In the genomic region with DNA sequence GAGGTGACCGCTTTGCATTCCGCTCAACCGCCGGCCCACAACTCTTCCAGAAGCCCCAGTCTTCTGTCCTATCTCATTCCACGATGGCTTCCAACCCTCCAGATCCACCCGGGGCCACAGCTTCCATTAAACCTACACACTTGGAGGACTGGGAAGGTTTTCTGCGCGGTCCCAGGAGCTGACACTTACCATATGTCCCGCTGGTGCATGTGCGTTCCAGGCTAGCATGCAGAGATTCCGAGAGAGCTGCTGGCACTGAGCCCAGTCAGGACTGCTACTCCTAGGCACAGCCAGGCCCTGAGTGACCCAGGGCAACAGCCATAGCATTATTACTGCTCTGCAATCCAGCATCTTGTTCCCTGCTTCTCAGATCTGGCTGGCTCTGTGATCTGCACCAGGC, we compare ENCODE assay signal across 13 mouse cellular contexts. TPM values are rescaled to one million over a fixed set of nuclear protein-coding genes. Genes with fewer than 3 reads are reported as not detected.
DNase-seq lines count a peak whose midpoint lies in the region; ATAC-seq lines count a peak whose summit lies in the region.
"Had no signal": no experiment of that assay in that cellular context is flagged by ENCODE, and none has a peak within 500 bp of the region (broad histone marks: within the 10 kb centered on the region; RNA-seq: fewer than 3 reads in every experiment).

No protein-coding gene starts in this region.

- H3K27me3 ChIP-seq in hindbrain, embryonic 16.5 days (replicated peaks; ENCODE audit: control insufficient read depth, insufficient read depth, low read length): no peaks in the 10 kb centered on the region
- H3K27me3 ChIP-seq in hindbrain, embryonic 10.5 days (ENCODE audit: insufficient read depth, poor library complexity, severe bottlenecking): no peaks in the 10 kb centered on the region
- no peaks in the 10 kb centered on the region for H3K27me3 ChIP-seq in liver, embryonic 11.5 days (replicated peaks; ENCODE audit: control insufficient read depth, insufficient read depth, low read length)
- H3K27me3 ChIP-seq: embryonic facial prominence, embryonic 15.5 days; neural tube, embryonic 13.5 days had no signal

- H3K36me3 ChIP-seq in hindbrain, embryonic 16.5 days (ENCODE audit: control insufficient read depth, insufficient read depth, low read length): no peaks in the 10 kb centered on the region
- peaks cover 5% of the 10 kb centered on the region for H3K36me3 ChIP-seq in hindbrain, embryonic 10.5 days
- no peaks in the 10 kb centered on the region for H3K36me3 ChIP-seq in liver, embryonic 11.5 days (ENCODE audit: control insufficient read depth, insufficient read depth, low read length)

- H3K9me3 ChIP-seq in hindbrain, embryonic 16.5 days (ENCODE audit: control insufficient read depth, low read length): no peaks in the 10 kb centered on the region
- H3K9me3 ChIP-seq in hindbrain, embryonic 10.5 days: no peaks in the 10 kb centered on the region
- no peaks in the 10 kb centered on the region for H3K9me3 ChIP-seq in liver, embryonic 11.5 days (ENCODE audit: control insufficient read depth, low read length)
- H3K9me3 ChIP-seq: embryonic facial prominence, embryonic 15.5 days; G1E; neural tube, embryonic 13.5 days had no signal

- no peak overlapping the region for H3K4me2 ChIP-seq in hindbrain, embryonic 16.5 days (ENCODE audit: low read length)
- H3K4me2 ChIP-seq in liver, embryonic 11.5 days: no peak overlapping the region
- H3K4me2 ChIP-seq: embryonic facial prominence, embryonic 15.5 days; neural tube, embryonic 13.5 days had no signal

- peaks cover 5% of the 10 kb centered on the region; the same call in 1 of the 2 replicates for H3K4me1 ChIP-seq in hindbrain, embryonic 16.5 days (ENCODE audit: control insufficient read depth, insufficient read depth, low read depth, low read length)
- peaks cover 9% of the 10 kb centered on the region for H3K4me1 ChIP-seq in hindbrain, embryonic 10.5 days (replicated peaks)
- no peaks in the 10 kb centered on the region for H3K4me1 ChIP-seq in liver, embryonic 11.5 days (replicated peaks; ENCODE audit: control insufficient read depth, insufficient read depth, low read length)

- WGBS in hindbrain, embryonic 16.5 days: 72% methylated on average over 11 of the region's 11 CpGs
- 86% methylated on average over 11 of the region's 11 CpGs for WGBS in hindbrain, embryonic 10.5 days
- 76% methylated on average over 11 of the region's 11 CpGs for WGBS in liver, embryonic 11.5 days

- no peak for DNase-seq in hindbrain, embryonic 10.5 days (ENCODE audit: low spot score)
- DNase-seq in NIH3T3 (ENCODE audit: low read depth): peak; percentile 22
- DNase-seq in cerebellum, adult 9-11 months: peak; percentile 79
- DNase-seq in liver, embryonic 11.5 days (ENCODE audit: low spot score): no peak
- no peak for DNase-seq in spleen, postnatal 4 days (ENCODE audit: low spot score in 2 of 2)
- no peak for DNase-seq in gastrocnemius, postnatal 4 days (ENCODE audit: low spot score in 2 of 2)
- DNase-seq: thymus, postnatal 4 days had no signal

- H3K27ac ChIP-seq in hindbrain, embryonic 16.5 days (ENCODE audit: low read depth, low read length): no peak overlapping the region
- no peak overlapping the region for H3K27ac ChIP-seq in hindbrain, embryonic 10.5 days
- no peak overlapping the region for H3K27ac ChIP-seq in liver, embryonic 11.5 days (ENCODE audit: low read depth, low read length)
- H3K27ac ChIP-seq: embryonic facial prominence, embryonic 15.5 days; neural tube, embryonic 13.5 days had no signal

- H3K4me3 ChIP-seq in hindbrain, embryonic 16.5 days (ENCODE audit: low read length): no peak overlapping the region
- H3K4me3 ChIP-seq in hindbrain, embryonic 10.5 days: no peak overlapping the region
- no peak overlapping the region for H3K4me3 ChIP-seq in liver, embryonic 11.5 days (ENCODE audit: low read depth, low read length)
- H3K4me3 ChIP-seq: embryonic facial prominence, embryonic 15.5 days; neural tube, embryonic 13.5 days had no signal

- no peak overlapping the region for H3K9ac ChIP-seq in hindbrain, embryonic 16.5 days (ENCODE audit: low read depth, low read length)
- 0 out of 2 replicates have a peak overlapping the region, but pooled peaks have one; percentile 3 for H3K9ac ChIP-seq in liver, embryonic 11.5 days (ENCODE audit: low read depth, low read length)
- H3K9ac ChIP-seq: embryonic facial prominence, embryonic 15.5 days; neural tube, embryonic 13.5 days had no signal

- 0 out of 2 replicates have a peak, but pooled peaks have one; percentile 38 for ATAC-seq in hindbrain, embryonic 16.5 days
- no peak for ATAC-seq in liver, embryonic 11.5 days (replicated peaks; ENCODE audit: low FRiP score)
- ATAC-seq in frontal cortex, adult (ENCODE audit: low TSS enrichment): no peak

RNA-seq across cellular contexts. Expression of a gene that starts 0.9 kb away (rescaled TPM):
- 0.22 and 0.73 TPM in 2 replicates for polyA plus RNA-seq in hindbrain, embryonic 16.5 days (2015; fragmentation: Nextera tagmentation; extraction: Ambion mirVana)
- polyA plus RNA-seq in hindbrain, embryonic 10.5 days (2016; fragmentation: Nextera tagmentation; extraction: Ambion mirVana): not detected in 2 replicates
- 0.12 and 0.22 TPM in 2 replicates for polyA plus RNA-seq in liver, embryonic 11.5 days (2014; fragmentation: Nextera tagmentation; extraction: Ambion mirVana)
- total RNA-seq in gastrocnemius, postnatal 4 days (2021): not detected
- total RNA-seq: layer of hippocampus, adult 18-20 months had no signal

RNA-seq across cellular contexts. Expression of a gene that starts 5.5 kb away (rescaled TPM):
- polyA plus RNA-seq in hindbrain, embryonic 16.5 days (2015; fragmentation: Nextera tagmentation; extraction: Ambion mirVana): 18.2 and 20.9 TPM in 2 replicates
- 42.5 and 43.7 TPM in 2 replicates for polyA plus RNA-seq in hindbrain, embryonic 10.5 days (2016; fragmentation: Nextera tagmentation; extraction: Ambion mirVana)
- 27.8 and 29.9 TPM in 2 replicates for polyA plus RNA-seq in liver, embryonic 11.5 days (2014; fragmentation: Nextera tagmentation; extraction: Ambion mirVana)
- 10 to 100 TPM; 17.2 to 19.5 TPM for total RNA-seq in gastrocnemius, postnatal 4 days (2021)

RNA-seq across cellular contexts. Expression of a gene that starts 24.6 kb away (rescaled TPM):
- 196 and 202 TPM in 2 replicates for polyA plus RNA-seq in hindbrain, embryonic 16.5 days (2015; fragmentation: Nextera tagmentation; extraction: Ambion mirVana)
- 252 and 259 TPM in 2 replicates for polyA plus RNA-seq in hindbrain, embryonic 10.5 days (2016; fragmentation: Nextera tagmentation; extraction: Ambion mirVana)
- 195 and 221 TPM in 2 replicates for polyA plus RNA-seq in liver, embryonic 11.5 days (2014; fragmentation: Nextera tagmentation; extraction: Ambion mirVana)
- 100 to 1,000 TPM in 1 of 2 experiments, 10 to 100 TPM in 1; 94.1 to 100 TPM for total RNA-seq in gastrocnemius, postnatal 4 days (2021)

RNA-seq across cellular contexts. Expression of a gene that starts 27.3 kb away (rescaled TPM):
- polyA plus RNA-seq in hindbrain, embryonic 16.5 days (2015; fragmentation: Nextera tagmentation; extraction: Ambion mirVana): 19.3 and 22.2 TPM in 2 replicates
- 14.6 and 19.3 TPM in 2 replicates for polyA plus RNA-seq in hindbrain, embryonic 10.5 days (2016; fragmentation: Nextera tagmentation; extraction: Ambion mirVana)
- 12.5 and 14.9 TPM in 2 replicates for polyA plus RNA-seq in liver, embryonic 11.5 days (2014; fragmentation: Nextera tagmentation; extraction: Ambion mirVana)
- total RNA-seq in gastrocnemius, postnatal 4 days (2021): 10 to 100 TPM in 1 of 2 experiments, 1 to 10 TPM in 1; 9.3 to 10.2 TPM

RNA-seq across cellular contexts. Expression of a gene that starts 29.2 kb away (rescaled TPM):
- 0.24 TPM in 1 of 2 replicates, not detected in the other for polyA plus RNA-seq in hindbrain, embryonic 16.5 days (2015; fragmentation: Nextera tagmentation; extraction: Ambion mirVana)
- polyA plus RNA-seq in hindbrain, embryonic 10.5 days (2016; fragmentation: Nextera tagmentation; extraction: Ambion mirVana): not detected in 2 replicates
- polyA plus RNA-seq in liver, embryonic 11.5 days (2014; fragmentation: Nextera tagmentation; extraction: Ambion mirVana): 25.0 and 28.0 TPM in 2 replicates
- 1 to 10 TPM in 1 of 2 experiments, not detected in 1; 1.6 TPM for total RNA-seq in gastrocnemius, postnatal 4 days (2021)
- total RNA-seq: layer of hippocampus, adult 18-20 months had no signal
- polyA plus RNA-seq: embryonic facial prominence, embryonic 15.5 days; G1E; neural tube, embryonic 13.5 days had no signal

Comparison
In these comparisons a context has a peak if more than half of its experiments do, and no peak if none do; other contexts are left out.
1. DNase-seq: peak in NIH3T3 (single experiment) and cerebellum, adult 9-11 months (single experiment); none in hindbrain, embryonic 10.5 days (single experiment), liver, embryonic 11.5 days (single experiment), spleen, postnatal 4 days (0 of 2) and gastrocnemius, postnatal 4 days (0 of 2).